Mouse (Mus musculus) yolk sac, embryonic 10.5 days (tissue): Measurements from ENCODE around the gene Atg10.

Experiments
- DNase-seq: peaks from one replicate; pipeline ENCODE4 v3.0.0-alpha.2; 2017; ENCODE audit warnings: low spot score

Atg10 gene

GRCm38 (mm10) chr13:91118156-91118555 lies 105.6 kb downstream of the Atg10 start:
- DNase-seq: no peak

GRCm38 (mm10) chr13:91114880-91115279 lies 108.9 kb downstream of the Atg10 start:
- no peak for DNase-seq

GRCm38 (mm10) chr13:91107308-91107946 lies 116.3 kb downstream of the Atg10 start:
- DNase-seq: no peak

GRCm38 (mm10) chr13:91102238-91102637 lies 121.5 kb downstream of the Atg10 start:
- no peak for DNase-seq

- DNase-seq: no peak
Measured at GRCm38 (mm10) chr13:91100417-91100816, 123.4 kb downstream of the Atg10 start.

- no peak for DNase-seq
Measured at GRCm38 (mm10) chr13:91094851-91095250, 128.9 kb downstream of the Atg10 start.

GRCm38 (mm10) chr13:91094196-91094595 lies 129.6 kb downstream of the Atg10 start:
- no peak for DNase-seq

GRCm38 (mm10) chr13:91093610-91094009 lies 130.2 kb downstream of the Atg10 start:
- DNase-seq: no peak

- no peak for DNase-seq
Measured at GRCm38 (mm10) chr13:91093162-91093561, 130.6 kb downstream of the Atg10 start.

- no peak for DNase-seq
Measured at GRCm38 (mm10) chr13:91091731-91092190, 132.0 kb downstream of the Atg10 start.

GRCm38 (mm10) chr13:91090861-91091730 lies 132.7 kb downstream of the Atg10 start:
- DNase-seq: no peak

GRCm38 (mm10) chr13:91086361-91086900 lies 137.3 kb downstream of the Atg10 start:
- DNase-seq: no peak

GRCm38 (mm10) chr13:91072351-91072750 lies 151.4 kb downstream of the Atg10 start:
- no peak for DNase-seq

- DNase-seq: no peak
Measured at GRCm38 (mm10) chr13:91060871-91061270, 162.9 kb downstream of the Atg10 start.

GRCm38 (mm10) chr13:91048171-91048570 lies 175.6 kb downstream of the Atg10 start:
- DNase-seq: no peak

GRCm38 (mm10) chr13:91046851-91047250 lies 176.9 kb downstream of the Atg10 start:
- DNase-seq: no peak

GRCm38 (mm10) chr13:91041236-91041635 lies 182.5 kb downstream of the Atg10 start:
- no peak for DNase-seq

- DNase-seq: no peak
Measured at GRCm38 (mm10) chr13:91040421-91040820, 183.3 kb downstream of the Atg10 start.

- peak; percentile 38 for DNase-seq
Measured at GRCm38 (mm10) chr13:91039201-91039807, 184.5 kb downstream of the Atg10 start.

GRCm38 (mm10) chr13:91038636-91039035 lies 185.1 kb downstream of the Atg10 start:
- DNase-seq: no peak

GRCm38 (mm10) chr13:91038034-91038433 lies 185.7 kb downstream of the Atg10 start:
- DNase-seq: no peak

GRCm38 (mm10) chr13:91037405-91037804 lies 186.4 kb downstream of the Atg10 start:
- DNase-seq: no peak

- DNase-seq: no peak
Measured at GRCm38 (mm10) chr13:91031836-91032235, 191.9 kb downstream of the Atg10 start.
